Mouse (Mus musculus) midbrain, postnatal 0 days (tissue): Measurements from ENCODE around the gene Uts2r. TPM values are rescaled to one million over a fixed set of nuclear protein-coding genes. Genes with fewer than 3 reads are reported as not detected.

Experiments used
- ATAC-seq: fragments of 200-750 bp; cut with Nextera tagmentation; 2 replicates; pipeline ENCODE4 v1.8.0; 2017; ENCODE audit warnings: moderate number of reproducible peaks, mild to moderate bottlenecking, moderate TSS enrichment, moderate library complexity; ENCODE audit not compliant: low FRiP score
- DNase-seq: peaks from one replicate; pipeline ENCODE4 v3.0.0-alpha.2; 2015; ENCODE audit warnings: low spot score
- H3K27ac ChIP-seq: fragments of 300-500 bp; sonication (generic); 2 replicates; pipeline ENCODE4 v1.5.1; 2014; ENCODE audit warnings: low read depth, mild to moderate bottlenecking, low read length, mixed read lengths
- H3K27me3 ChIP-seq: fragments of 300-500 bp; sonication (generic); 2 replicates; pipeline ENCODE4 v1.6.1; 2014; ENCODE audit warnings: low read length, control low read depth, mixed read lengths; ENCODE audit not compliant: insufficient read depth
- H3K36me3 ChIP-seq: fragments of 300-500 bp; sonication (generic); 2 replicates; pipeline ENCODE4 v1.6.1; 2014; ENCODE audit warnings: low read length, control low read depth, mixed read lengths; ENCODE audit not compliant: insufficient read depth
- H3K4me1 ChIP-seq: fragments of 300-500 bp; sonication (generic); 2 replicates; pipeline ENCODE4 v1.6.1; 2014; ENCODE audit warnings: mild to moderate bottlenecking, control low read depth, antibody characterized with exemption, low read length, mixed read lengths; ENCODE audit not compliant: insufficient read depth
- H3K4me2 ChIP-seq: fragments of 300-500 bp; sonication (generic); 2 replicates; pipeline ENCODE4 v1.6.1; 2014; ENCODE audit warnings: low read depth, mild to moderate bottlenecking, low read length, mixed read lengths; ENCODE audit not compliant: poor library complexity, severe bottlenecking
- H3K4me3 ChIP-seq: fragments of 300-500 bp; sonication (generic); 2 replicates; pipeline ENCODE4 v1.5.1; 2014; ENCODE audit warnings: low read depth, mild to moderate bottlenecking, low read length, moderate library complexity
- H3K9ac ChIP-seq: fragments of 300-500 bp; sonication (generic); replicated peaks from 2 replicates; pipeline ENCODE4 v1.6.1; 2014; ENCODE audit warnings: mild to moderate bottlenecking, low read length, moderate library complexity, mixed read lengths; ENCODE audit not compliant: poor library complexity, severe bottlenecking
- H3K9me3 ChIP-seq: fragments of 300-500 bp; sonication (generic); 2 replicates; pipeline ENCODE4 v1.6.1; 2016; ENCODE audit warnings: low read length, control low read depth
- CTCF ChIP-seq: IDR thresholded peaks from 2 replicates; pipeline ENCODE4 v1.5.1; 2016; ENCODE audit warnings: antibody characterized with exemption, mild to moderate bottlenecking
- WGBS: fragments of 180-500 bp; shearing (Covaris S2); extraction: QIAGEN DNeasy Blood & Tissue Kit; methylation state at CpG from one replicate; pipeline ENCODE4 v1.1.7; 2014; 5-methylcytosine and 5-hydroxymethylcytosine counted together
- polyA plus RNA-seq: library from polyadenylated mRNA; unstranded; fragments of >200 nt; fragmentation: Nextera tagmentation; extraction: Ambion mirVana; gene quantifications from 2 replicates; pipeline ENCODE4 v1.2.1, GENCODE M21; 2015
- total RNA-seq: library from RNA; depleted of rRNA; stranded (reverse); fragments of >200 nt; gene quantifications from 2 replicates; pipeline ENCODE4 v1.2.3, GENCODE M21; 2014; rRNA removed

The Uts2r gene
- total and polyA plus RNA-seq, 2 experiments from 2014 or later, result 0.66 to 1.5 TPM

DNA sequence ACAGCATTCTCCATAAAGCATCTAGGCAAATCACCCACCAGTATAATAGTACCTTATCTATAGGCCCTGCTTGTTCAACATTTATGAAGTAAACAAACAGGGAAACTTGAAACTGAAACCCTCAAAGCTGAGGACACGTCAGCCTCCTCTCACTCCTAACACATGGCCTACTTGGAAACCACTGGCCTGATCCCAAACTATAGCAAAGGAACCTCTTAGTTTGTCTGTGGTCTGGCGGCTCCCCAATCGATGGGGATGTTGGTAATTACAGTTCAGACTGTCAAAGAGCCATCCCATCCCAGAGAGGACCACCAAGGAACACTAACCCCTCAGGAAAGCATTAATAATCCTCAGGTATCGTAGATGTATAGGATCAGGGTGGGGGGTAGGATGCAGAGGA lies 39.8 kb downstream of the Uts2r start:
- H3K9ac ChIP-seq, result no peak overlapping the region
- H3K27ac ChIP-seq, result no peak overlapping the region
- no peak overlapping the region for H3K4me3 ChIP-seq
- no peaks in the 10 kb centered on the region; the same call in 1 of the 2 replicates for H3K4me1 ChIP-seq
- no peak overlapping the region for H3K4me2 ChIP-seq
- H3K9me3 ChIP-seq, result no peaks in the 10 kb centered on the region
- no peak for DNase-seq
- no peak for TF ChIP-seq CTCF
- peaks cover 11% of the 10 kb centered on the region for H3K36me3 ChIP-seq
- H3K27me3 ChIP-seq, result no peaks in the 10 kb centered on the region
- WGBS, result 83% methylated on average over 4 of the region's 4 CpGs
- no peak for ATAC-seq

DNA sequence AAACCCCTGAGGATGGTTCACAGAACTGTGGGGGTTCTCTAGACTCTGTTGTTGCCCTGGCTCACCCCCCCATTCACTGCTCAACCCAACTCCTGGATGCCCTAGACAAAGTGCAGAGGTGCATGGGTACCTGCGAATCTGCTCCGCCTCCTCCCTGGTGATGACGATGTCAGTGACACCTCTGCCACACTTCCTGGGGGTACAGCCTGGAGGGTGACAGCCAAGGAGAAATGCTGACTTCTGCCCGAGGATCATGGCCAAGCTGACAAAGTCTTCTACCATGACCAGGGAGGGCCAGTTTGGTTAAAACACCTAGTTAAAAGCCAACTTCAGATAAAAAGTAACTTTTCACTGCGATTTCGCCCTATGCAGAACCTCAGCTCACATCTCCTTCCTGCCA lies 40.7 kb downstream of the Uts2r start:
- Histone ChIP-seq H3K27ac (no peak overlapping the region), H3K36me3 (peaks cover 9% of the 10 kb centered on the region), H3K4me3 (no peak overlapping the region), H3K4me1 (no peaks in the 10 kb centered on the region; the same call in 1 of the 2 replicates), H3K4me2 (no peak overlapping the region), H3K9me3 (no peaks in the 10 kb centered on the region), H3K27me3 (no peaks in the 10 kb centered on the region), H3K9ac (no peak overlapping the region)
- DNase-seq (no peak), ATAC-seq (no peak)
- no peak for TF ChIP-seq CTCF
- WGBS, result 91% methylated on average over 6 of the region's 6 CpGs

- H3K27me3 ChIP-seq, result no peaks in the 10 kb centered on the region
- H3K4me3 ChIP-seq, result no peak overlapping the region
- WGBS, result 54% methylated on average over 11 of the region's 11 CpGs
- DNase-seq (peak; percentile 68), ATAC-seq (no peak)
- H3K4me2 ChIP-seq, result no peak overlapping the region
- TF ChIP-seq CTCF, result peak; percentile 80
- no peak overlapping the region for H3K9ac ChIP-seq
- no peaks in the 10 kb centered on the region; the same call in 1 of the 2 replicates for H3K4me1 ChIP-seq
- peaks cover 3% of the 10 kb centered on the region; the same call in 1 of the 2 replicates for H3K36me3 ChIP-seq
- no peak overlapping the region for H3K27ac ChIP-seq
- no peaks in the 10 kb centered on the region for H3K9me3 ChIP-seq
Measured at GRCm38 (mm10) chr11:121201436-121202198, 41.5 kb downstream of the Uts2r start.

GRCm38 (mm10) chr11:121203859-121204160 lies 43.7 kb downstream of the Uts2r start:
- Histone ChIP-seq H3K27ac (peak overlapping the region; percentile 85), H3K4me2 (peak overlapping the region; percentile 61), H3K36me3 (peaks cover 9% of the 10 kb centered on the region), H3K4me3 (peak overlapping the region; percentile 74), H3K4me1 (no peaks in the 10 kb centered on the region; the same call in 1 of the 2 replicates), H3K9ac (peak overlapping the region; percentile 79), H3K27me3 (no peaks in the 10 kb centered on the region), H3K9me3 (no peaks in the 10 kb centered on the region)
- DNase-seq (no peak), ATAC-seq (no peak)
- 2% methylated on average over 5 of the region's 5 CpGs for WGBS
- no peak for TF ChIP-seq CTCF

GRCm38 (mm10) chr11:121204161-121205006 lies 44.3 kb downstream of the Uts2r start, which contains the start of the genes Hexdc and Ogfod3:
Gene Hexdc (plus strand): TSS chr11:121204433.
Gene Ogfod3 (minus strand): TSS chr11:121204711.
- under 1% methylated on average over 68 of the region's 70 CpGs for WGBS
- no peak for TF ChIP-seq CTCF
- peak within 1 kb of the TSS; percentile 74 for H3K4me3 ChIP-seq
- no peaks in the 10 kb centered on the region for H3K9me3 ChIP-seq
- no peaks in the 10 kb centered on the region; the same call in 1 of the 2 replicates for H3K4me1 ChIP-seq
- H3K27ac ChIP-seq, result peak within 1 kb of the TSS; percentile 85
- H3K27me3 ChIP-seq, result no peaks in the 10 kb centered on the region
- H3K36me3 ChIP-seq, result peaks cover 8% of the 10 kb centered on the region
- peak within 1 kb of the TSS; percentile 79 for H3K9ac ChIP-seq
- ATAC-seq, result peak; percentile 95
- H3K4me2 ChIP-seq, result peak within 1 kb of the TSS; percentile 61
- peak; percentile 96 for DNase-seq

Other genes with a start within 250 kb of the Uts2r start
- gene Ccdc57, start 227.4 kb upstream of the Uts2r start, total RNA-seq, result 6.2 and 7.2 TPM in 2 replicates
- gene Ccdc57, start 227.4 kb upstream of the Uts2r start, polyA plus RNA-seq, result 6.8 and 7.8 TPM in 2 replicates
- 14.6 and 20.2 TPM in 2 replicates for gene Slc16a3, start 211.8 kb upstream of the Uts2r start, total RNA-seq
- gene Slc16a3, start 211.8 kb upstream of the Uts2r start, polyA plus RNA-seq, result 3.2 and 4.1 TPM in 2 replicates
- gene Csnk1d, start 168.9 kb upstream of the Uts2r start, total RNA-seq, result 116 and 122 TPM in 2 replicates
- 115 TPM in 2 replicates for gene Csnk1d, start 168.9 kb upstream of the Uts2r start, polyA plus RNA-seq
- gene Cd7, start 120.9 kb upstream of the Uts2r start, total RNA-seq, result not detected in 2 replicates
- gene Cd7, start 120.9 kb upstream of the Uts2r start, polyA plus RNA-seq, result not detected in 2 replicates
- gene Sectm1b, start 96.7 kb upstream of the Uts2r start, total RNA-seq, result not detected in 2 replicates
- not detected in 2 replicates for gene Sectm1b, start 96.7 kb upstream of the Uts2r start, polyA plus RNA-seq
- not detected in 2 replicates for gene Sectm1a, start 79.1 kb upstream of the Uts2r start, total RNA-seq
- gene Sectm1a, start 79.1 kb upstream of the Uts2r start, polyA plus RNA-seq, result not detected in 2 replicates
- not detected in 2 replicates for gene Tex19.2, start 41.6 kb upstream of the Uts2r start, total RNA-seq
- not detected in 2 replicates for gene Tex19.2, start 41.6 kb upstream of the Uts2r start, polyA plus RNA-seq
- gene Tex19.1, start 14.1 kb upstream of the Uts2r start, total RNA-seq, result not detected in 2 replicates
- not detected in 2 replicates for gene Tex19.1, start 14.1 kb upstream of the Uts2r start, polyA plus RNA-seq
- gene Hexdc, start 44.2 kb downstream of the Uts2r start, total RNA-seq, result 85.2 and 87.4 TPM in 2 replicates
- 37.4 and 38.1 TPM in 2 replicates for gene Hexdc, start 44.2 kb downstream of the Uts2r start, polyA plus RNA-seq
- gene Ogfod3, start 44.4 kb downstream of the Uts2r start, total RNA-seq, result 8.9 and 12.0 TPM in 2 replicates
- gene Ogfod3, start 44.4 kb downstream of the Uts2r start, polyA plus RNA-seq, result 25.2 and 32.5 TPM in 2 replicates
- 26.5 and 29.1 TPM in 2 replicates for gene Cybc1, start 69.1 kb downstream of the Uts2r start, total RNA-seq
- gene Cybc1, start 69.1 kb downstream of the Uts2r start, polyA plus RNA-seq, result 18.7 and 20.9 TPM in 2 replicates
- 112 and 129 TPM in 2 replicates for gene Narf, start 77.0 kb downstream of the Uts2r start, total RNA-seq
- gene Narf, start 77.0 kb downstream of the Uts2r start, polyA plus RNA-seq, result 37.4 and 38.0 TPM in 2 replicates
- 92.5 and 92.9 TPM in 2 replicates for gene Foxk2, start 99.7 kb downstream of the Uts2r start, total RNA-seq
- gene Foxk2, start 99.7 kb downstream of the Uts2r start, polyA plus RNA-seq, result 13.2 and 13.7 TPM in 2 replicates
- gene Wdr45b, start 194.2 kb downstream of the Uts2r start, total RNA-seq, result 71.9 and 72.5 TPM in 2 replicates
- gene Wdr45b, start 194.2 kb downstream of the Uts2r start, polyA plus RNA-seq, result 87.1 and 89.2 TPM in 2 replicates
- gene Rab40b, start 228.0 kb downstream of the Uts2r start, total RNA-seq, result 15.0 and 18.3 TPM in 2 replicates
- 14.8 and 15.7 TPM in 2 replicates for gene Rab40b, start 228.0 kb downstream of the Uts2r start, polyA plus RNA-seq